Mouse (Mus musculus) heart, postnatal 0 days (tissue): ENCODE measurements at regions not wholly inside any gene's neighbourhood (a gene's known extent, or its start where the extent isn't known, plus 50 kb on each side); places are given as distances from the start of the nearest gene placed in this dataset.

Experiments
- CTCF ChIP-seq: IDR thresholded peaks from 2 replicates; pipeline ENCODE4 v1.5.1; 2016; ENCODE audit warnings: antibody characterized with exemption, control low read depth, low read depth
- EP300 ChIP-seq: IDR thresholded peaks from 2 replicates; pipeline ENCODE4 v1.6.1; 2016; ENCODE audit warnings: antibody characterized with exemption, low read depth

DNA sequence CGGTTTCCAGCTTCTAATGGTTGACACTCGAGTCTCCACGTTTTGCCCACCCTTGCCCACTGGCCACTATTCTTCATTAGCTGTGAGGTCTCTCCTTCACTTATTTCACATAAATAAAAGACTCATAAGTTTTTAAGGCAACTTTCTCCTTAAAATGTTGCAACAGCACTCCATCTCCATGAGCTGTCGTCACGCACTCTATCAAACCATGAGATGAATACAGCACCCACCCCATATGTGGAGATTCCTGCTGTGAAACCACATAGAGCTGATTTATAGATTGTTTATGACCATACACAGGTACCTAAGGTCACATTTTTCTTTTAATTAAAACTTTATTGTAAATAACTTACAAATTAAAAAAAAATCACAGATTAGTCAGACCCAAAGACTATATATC is 117.5 kb upstream of the Qrfpr start:
- no peak for TF ChIP-seq CTCF
- no peak for TF ChIP-seq EP300
